Mouse (Mus musculus): ENCODE results near the gene Mtif3. TPM values are rescaled to one million over a fixed set of nuclear protein-coding genes. Genes with fewer than 3 reads are reported as not detected.
"Not testable (repeated sequence)": the region's sequence is repeated elsewhere in the genome, so short reads cannot be mapped to it uniquely, and the experiment has no call there.

The Mtif3 gene
- polyA plus RNA-seq, 1 experiment from 2014 or later = 26.7 TPM

DNA sequence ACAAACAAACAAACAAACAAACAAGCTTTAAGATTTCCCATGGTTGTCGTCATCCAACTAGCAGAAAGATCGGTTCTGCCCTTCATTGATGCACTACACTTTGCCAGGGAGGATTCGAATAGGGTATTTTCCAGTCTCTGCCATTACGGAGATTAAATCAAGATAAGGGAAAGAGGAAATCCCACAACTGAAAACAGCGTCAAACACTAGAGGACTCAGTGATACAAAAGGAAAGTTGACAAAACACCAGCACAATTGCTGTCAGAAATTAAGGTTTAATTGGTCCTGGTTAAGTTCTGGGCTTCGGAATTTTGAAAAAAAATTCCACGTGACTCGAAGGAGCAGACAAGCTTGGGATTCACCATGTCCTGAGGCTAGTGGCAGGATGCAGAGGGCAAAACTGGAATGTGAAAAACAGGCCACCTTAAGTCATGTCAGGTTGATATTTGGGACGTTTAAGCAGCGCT is 15.5 kb downstream of the Mtif3 start:
- peak overlapping the region; percentile 78 for H3K27ac ChIP-seq (replicated peaks)
- ATAC-seq (ENCODE audit: low FRiP score, low read depth) = no peak

GRCm38 (mm10) chr5:146947497-146947896 is 16.1 kb downstream of the Mtif3 start:
- Histone ChIP-seq H3K36me3 (peaks cover 14% of the 10 kb centered on the region), H3K4me1 (replicated peaks) (peaks cover 16% of the 10 kb centered on the region), H3K9me3 (no peaks in the 10 kb centered on the region), H3K27me3 (no peaks in the 10 kb centered on the region), H3K9ac (no peak overlapping the region), H3K4me2 (no peak overlapping the region), H3K27ac (replicated peaks) (no peak overlapping the region), H3K4me3 (no peak overlapping the region)
- WGBS = 91% methylated on average over 6 of the region's 6 CpGs
- ATAC-seq (ENCODE audit: low FRiP score, low read depth) = no peak

More for the DNA sequence above, 15.5 kb downstream of the Mtif3 start:
- WGBS = 21% methylated on average over 10 of the region's 10 CpGs
- peaks cover 20% of the 10 kb centered on the region for H3K36me3 ChIP-seq
- H3K4me1 ChIP-seq (replicated peaks) = peaks cover 16% of the 10 kb centered on the region
- H3K27me3 ChIP-seq = no peaks in the 10 kb centered on the region
- H3K9ac ChIP-seq = peak overlapping the region; percentile 74
- H3K4me2 ChIP-seq = peak overlapping the region; percentile 95
- peak overlapping the region; percentile 66 for H3K4me3 ChIP-seq
- H3K9me3 ChIP-seq = no peaks in the 10 kb centered on the region

GRCm38 (mm10) chr5:146946682-146947081 is 16.9 kb downstream of the Mtif3 start:
- Histone ChIP-seq H3K4me3 (no peak overlapping the region), H3K9me3 (no peaks in the 10 kb centered on the region), H3K4me2 (no peak overlapping the region), H3K9ac (no peak overlapping the region), H3K4me1 (replicated peaks) (peaks cover 16% of the 10 kb centered on the region), H3K27me3 (no peaks in the 10 kb centered on the region), H3K27ac (replicated peaks) (no peak overlapping the region), H3K36me3 (peaks cover 8% of the 10 kb centered on the region)
- ATAC-seq (ENCODE audit: low FRiP score, low read depth) = no peak
- 92% methylated on average over 9 of the region's 9 CpGs for WGBS

- WGBS = 94% methylated on average over 2 of the region's 2 CpGs
- Histone ChIP-seq H3K36me3 (no peaks in the 10 kb centered on the region), H3K27me3 (no peaks in the 10 kb centered on the region), H3K4me1 (replicated peaks) (peaks cover 15% of the 10 kb centered on the region), H3K9ac (no peak overlapping the region), H3K27ac (replicated peaks) (no peak overlapping the region), H3K4me2 (no peak overlapping the region), H3K4me3 (no peak overlapping the region), H3K9me3 (no peaks in the 10 kb centered on the region)
- no peak for ATAC-seq (ENCODE audit: low FRiP score, low read depth)
Measured at GRCm38 (mm10) chr5:146944568-146944967, 19.0 kb downstream of the Mtif3 start.

DNA sequence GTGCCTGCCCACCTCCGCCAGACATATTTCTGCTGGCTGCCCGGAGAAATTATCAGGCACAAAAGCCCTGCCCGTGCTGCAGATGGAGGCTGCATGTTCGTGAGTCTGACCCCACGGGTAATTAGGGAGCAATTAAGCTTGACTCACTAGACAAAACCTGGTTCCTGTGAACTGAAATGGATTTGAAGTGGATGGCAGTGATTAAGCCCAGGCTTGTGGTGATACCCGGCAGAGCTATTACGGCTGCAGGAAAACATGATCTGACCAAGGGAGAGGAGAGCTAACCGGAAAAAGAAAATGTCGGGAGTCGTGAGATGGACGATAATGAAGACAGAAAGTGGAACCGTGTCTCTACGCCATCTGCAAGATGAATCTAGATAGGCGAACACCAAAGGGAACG is 20.6 kb downstream of the Mtif3 start:
- Histone ChIP-seq H3K9ac (no peak overlapping the region), H3K27me3 (no peaks in the 10 kb centered on the region), H3K9me3 (no peaks in the 10 kb centered on the region), H3K36me3 (no peaks in the 10 kb centered on the region), H3K4me3 (no peak overlapping the region), H3K27ac (replicated peaks) (no peak overlapping the region), H3K4me1 (replicated peaks) (peaks cover 7% of the 10 kb centered on the region), H3K4me2 (no peak overlapping the region)
- ATAC-seq (ENCODE audit: low FRiP score, low read depth) = no peak
- 75% methylated on average over 15 of the region's 15 CpGs for WGBS

DNA sequence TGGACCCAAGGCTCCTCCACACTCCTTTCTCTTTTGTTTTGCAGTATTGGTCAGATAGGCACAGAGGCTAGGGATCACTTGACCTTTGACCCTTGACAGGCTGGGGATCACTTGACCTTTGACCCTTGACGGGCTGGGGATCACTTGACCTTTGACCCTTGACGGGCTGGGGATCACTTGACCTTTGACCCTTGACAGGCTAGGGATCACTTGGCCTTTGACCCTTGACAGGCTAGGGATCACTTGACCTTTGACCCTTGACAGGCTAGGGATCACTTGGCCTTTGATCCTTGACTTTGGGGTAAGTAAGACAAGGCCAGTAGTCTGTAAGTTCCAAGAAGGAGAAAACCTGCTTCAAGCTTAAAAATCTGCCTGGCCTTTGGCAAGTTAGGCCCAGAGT is 21.7 kb downstream of the Mtif3 start:
- H3K4me1 ChIP-seq (replicated peaks); H3K36me3 ChIP-seq; H3K9ac ChIP-seq; H3K4me3 ChIP-seq; H3K27me3 ChIP-seq; H3K27ac ChIP-seq (replicated peaks); ATAC-seq (ENCODE audit: low FRiP score, low read depth); H3K4me2 ChIP-seq; H3K9me3 ChIP-seq: not testable (repeated sequence)
- 48% methylated on average over 2 of the region's 2 CpGs for WGBS

- H3K36me3 ChIP-seq = no peaks in the 10 kb centered on the region
- H3K27me3 ChIP-seq = no peaks in the 10 kb centered on the region
- H3K9ac ChIP-seq = no peak overlapping the region
- H3K4me3 ChIP-seq = no peak overlapping the region
- peaks cover 7% of the 10 kb centered on the region for H3K4me1 ChIP-seq (replicated peaks)
- ATAC-seq (ENCODE audit: low FRiP score, low read depth) = no peak
- WGBS = 20% methylated on average over 7 of the region's 7 CpGs
- no peak overlapping the region for H3K27ac ChIP-seq (replicated peaks)
- H3K4me2 ChIP-seq = 0 out of 2 replicates have a peak overlapping the region, but pooled peaks have one; percentile 7
- H3K9me3 ChIP-seq = no peaks in the 10 kb centered on the region
Measured at GRCm38 (mm10) chr5:146940219-146940618, 23.4 kb downstream of the Mtif3 start.

DNA sequence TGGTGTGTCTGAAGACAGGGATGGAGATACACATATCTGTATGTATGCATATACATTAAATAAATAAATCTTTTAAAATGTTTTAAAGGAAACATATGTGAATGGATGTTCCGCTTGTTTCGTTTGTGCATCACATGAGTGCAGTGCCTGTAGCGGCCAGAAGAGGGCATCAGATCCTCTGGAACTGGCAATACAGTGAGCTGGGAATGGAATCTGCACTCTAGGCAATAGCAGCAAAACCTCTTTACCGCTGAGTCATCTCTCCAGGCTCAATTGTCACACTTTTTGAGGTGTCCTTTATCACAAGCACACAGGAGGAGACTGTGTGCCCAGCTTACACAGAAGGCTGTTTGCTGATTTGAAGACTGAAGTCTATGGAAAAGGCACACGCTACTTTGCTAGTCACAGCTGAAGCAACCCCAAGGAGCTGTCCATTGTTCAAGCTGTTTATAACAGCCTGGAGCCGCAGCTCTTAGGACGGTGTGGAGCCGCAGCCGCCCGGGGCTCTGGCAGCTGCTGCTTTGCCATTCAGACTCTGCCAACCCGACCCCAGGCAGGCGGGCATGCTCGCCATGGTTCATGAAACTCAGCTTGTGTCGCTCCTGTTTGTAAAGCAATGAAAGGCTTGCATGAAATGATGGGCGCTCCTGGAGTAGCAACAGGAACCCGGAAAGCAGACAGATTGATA is 24.3 kb downstream of the Mtif3 start:
- Histone ChIP-seq H3K36me3 (no peaks in the 10 kb centered on the region), H3K9me3 (no peaks in the 10 kb centered on the region), H3K4me1 (replicated peaks) (peaks cover 7% of the 10 kb centered on the region), H3K9ac (no peak overlapping the region), H3K4me2 (peak overlapping the region; percentile 7; the same call in 1 of the 2 replicates), H3K27me3 (no peaks in the 10 kb centered on the region), H3K4me3 (no peak overlapping the region), H3K27ac (replicated peaks) (peak overlapping the region; percentile 13; the same call in 1 of the 2 replicates)
- peak; percentile 79 for ATAC-seq (ENCODE audit: low FRiP score, low read depth)
- 54% methylated on average over 16 of the region's 16 CpGs for WGBS

- no peaks in the 10 kb centered on the region for H3K36me3 ChIP-seq
- H3K9ac ChIP-seq = no peak overlapping the region
- ATAC-seq (ENCODE audit: low FRiP score, low read depth) = no peak
- WGBS = 87% methylated on average over 32 of the region's 32 CpGs
- H3K4me2 ChIP-seq = no peak overlapping the region
- H3K27ac ChIP-seq (replicated peaks) = no peak overlapping the region
- H3K9me3 ChIP-seq = no peaks in the 10 kb centered on the region
- no peaks in the 10 kb centered on the region for H3K27me3 ChIP-seq
- peaks cover 7% of the 10 kb centered on the region for H3K4me1 ChIP-seq (replicated peaks)
- no peak overlapping the region for H3K4me3 ChIP-seq
Measured at GRCm38 (mm10) chr5:146937541-146938503, 25.8 kb downstream of the Mtif3 start.

DNA sequence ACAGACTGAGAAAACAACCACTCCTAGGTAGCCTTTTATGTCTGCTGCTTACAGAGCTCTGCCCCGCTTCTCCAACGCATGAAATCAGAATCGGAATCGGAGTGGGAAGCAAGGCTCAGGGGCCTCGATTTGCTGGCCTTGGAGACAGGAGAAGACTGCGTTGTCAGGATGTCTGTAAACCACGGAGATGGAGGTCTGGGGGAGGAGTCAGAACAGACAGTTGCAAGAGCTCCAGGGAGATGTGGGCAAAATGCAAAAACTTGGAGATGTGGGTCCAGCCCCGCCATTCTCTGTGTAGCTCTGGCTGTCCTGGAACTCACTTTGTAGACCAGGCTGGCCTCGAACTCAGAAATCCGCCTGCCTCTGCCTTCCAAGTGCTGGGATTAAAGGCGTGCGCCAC is 30.1 kb downstream of the Mtif3 start:
- Histone ChIP-seq H3K27ac (replicated peaks) (no peak overlapping the region), H3K9me3 (no peaks in the 10 kb centered on the region), H3K4me3 (no peak overlapping the region), H3K4me1 (replicated peaks) (no peaks in the 10 kb centered on the region), H3K27me3 (no peaks in the 10 kb centered on the region), H3K36me3 (no peaks in the 10 kb centered on the region), H3K4me2 (no peak overlapping the region), H3K9ac (no peak overlapping the region)
- 85% methylated on average over 12 of the region's 12 CpGs for WGBS
- ATAC-seq (ENCODE audit: low FRiP score, low read depth) = no peak

GRCm38 (mm10) chr5:146931904-146932553 is 31.6 kb downstream of the Mtif3 start:
- 73% methylated on average over 16 of the region's 16 CpGs for WGBS
- no peak overlapping the region for H3K4me3 ChIP-seq
- H3K4me2 ChIP-seq = no peak overlapping the region
- H3K27me3 ChIP-seq = no peaks in the 10 kb centered on the region
- ATAC-seq (ENCODE audit: low FRiP score, low read depth) = no peak
- no peaks in the 10 kb centered on the region for H3K9me3 ChIP-seq
- no peak overlapping the region for H3K9ac ChIP-seq
- H3K4me1 ChIP-seq (replicated peaks) = no peaks in the 10 kb centered on the region
- H3K27ac ChIP-seq (replicated peaks) = no peak overlapping the region
- no peaks in the 10 kb centered on the region for H3K36me3 ChIP-seq

DNA sequence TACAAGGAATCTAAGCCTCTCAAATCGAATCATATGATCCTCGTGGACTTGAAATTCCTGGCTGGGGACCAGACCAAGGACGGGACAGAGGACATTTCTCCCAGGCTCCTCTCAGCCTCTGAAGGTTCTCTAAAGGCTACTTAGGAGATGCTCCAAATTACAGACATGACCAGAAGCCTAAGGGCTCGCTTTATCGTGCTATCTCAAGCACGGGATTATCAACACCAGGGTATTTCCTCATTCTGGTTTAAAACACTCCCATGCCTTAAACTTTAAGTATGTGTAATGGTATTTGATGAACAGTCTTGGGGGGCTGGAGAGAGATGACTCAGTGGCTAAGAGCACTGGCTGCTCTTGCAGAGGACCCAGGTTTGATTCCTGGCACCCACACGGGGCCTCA is 32.2 kb downstream of the Mtif3 start:
- Histone ChIP-seq H3K4me2 (no peak overlapping the region), H3K4me3 (no peak overlapping the region), H3K27me3 (no peaks in the 10 kb centered on the region), H3K36me3 (no peaks in the 10 kb centered on the region), H3K4me1 (replicated peaks) (no peaks in the 10 kb centered on the region), H3K9me3 (no peaks in the 10 kb centered on the region), H3K27ac (replicated peaks) (no peak overlapping the region), H3K9ac (no peak overlapping the region)
- WGBS = 95% methylated on average over 7 of the region's 7 CpGs
- ATAC-seq (ENCODE audit: low FRiP score, low read depth) = no peak
